Mouse (Mus musculus) testis, adult 2 months (tissue): ENCODE measurements around the gene Gapdh.

ENCODE experiments used
- CTCF ChIP-seq: fragments of 200-500 bp; IDR thresholded peaks from 2 replicates; pipeline ENCODE4 v1.5.1; 2012; ENCODE audit warnings: low read depth, mild to moderate bottlenecking, inconsistent platforms, low read length, moderate library complexity; ENCODE audit not compliant: control insufficient read depth, insufficient read depth, insufficient replicate concordance
- POLR2A ChIP-seq: fragments of 200-500 bp; IDR thresholded peaks from 2 replicates; pipeline ENCODE4 v1.6.1; 2012; ENCODE audit warnings: low read depth, mild to moderate bottlenecking, inconsistent platforms, low read length, moderate library complexity; ENCODE audit not compliant: control insufficient read depth

GRCm38 (mm10) chr6:125143128-125143527, 23.1 kb downstream of the Gapdh start:
- no peak for TF ChIP-seq CTCF
- no peak for TF ChIP-seq POLR2A
